Mouse (Mus musculus) CD8-positive naive resting alpha-beta T cell, adult 2 months (primary cell): ENCODE data around the gene Aipl1.

ENCODE experiments used
- DNase-seq, 2 experiments: peaks; one replicate each; pipeline ENCODE4 v3.0.0; 2022; ENCODE audit warnings: low read depth in 2 of 2, low spot score in 2 of 2

The Aipl1 gene

DNA sequence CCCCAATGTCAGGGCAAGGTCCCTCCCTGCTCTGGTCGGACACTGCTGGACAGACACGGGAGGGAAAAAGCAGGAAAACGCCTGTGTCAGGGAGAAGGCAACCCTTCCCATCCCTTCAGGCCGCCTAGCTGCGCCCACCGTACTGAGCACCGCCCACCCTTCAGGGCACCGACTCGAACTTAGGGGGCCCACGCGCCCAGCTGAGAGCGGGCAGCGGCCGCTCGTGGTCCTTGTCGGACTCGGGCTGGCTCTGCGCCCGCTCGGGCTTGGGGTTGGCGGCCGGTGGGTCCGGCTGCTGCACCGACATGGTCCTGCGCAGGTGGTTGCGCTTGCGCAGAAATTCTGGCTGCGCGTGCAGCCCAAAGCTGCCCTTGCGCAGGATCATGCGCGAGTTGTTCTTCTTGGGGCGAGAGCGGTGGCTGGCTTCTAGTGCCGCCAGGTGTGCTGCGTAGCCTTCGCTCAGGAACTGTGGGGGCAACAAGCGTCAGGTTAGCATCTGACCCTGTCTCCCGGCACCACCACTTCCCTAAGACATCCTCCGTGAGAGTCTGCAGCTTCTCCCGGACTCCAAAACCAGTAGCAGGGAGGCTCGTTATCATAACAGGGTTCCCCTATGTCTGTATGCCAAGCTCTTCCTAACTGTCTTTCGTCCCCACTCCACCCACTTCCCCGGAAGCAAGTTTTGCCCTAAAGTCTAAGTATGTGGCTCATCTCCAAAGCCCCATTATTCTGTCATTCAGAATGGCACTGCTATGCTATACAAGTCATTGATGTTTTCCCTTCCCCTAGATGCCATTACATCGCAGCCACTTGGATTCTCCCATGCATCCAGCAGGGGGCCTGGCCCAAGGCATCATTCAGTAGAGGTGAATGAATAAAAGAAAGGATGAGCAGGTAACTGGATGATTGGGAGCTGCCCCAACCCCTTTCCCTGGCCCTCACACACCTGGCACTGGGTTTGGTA is 13.9 kb upstream of the Aipl1 start:
- DNase-seq, result no peak

GRCm38 (mm10) chr11:72050168-72050894 is 13.0 kb upstream of the Aipl1 start:
- no peak for DNase-seq

GRCm38 (mm10) chr11:72049171-72049759 is 12.0 kb upstream of the Aipl1 start:
- no peak for DNase-seq

GRCm38 (mm10) chr11:72048730-72049129 is 11.4 kb upstream of the Aipl1 start:
- no peak for DNase-seq

DNA sequence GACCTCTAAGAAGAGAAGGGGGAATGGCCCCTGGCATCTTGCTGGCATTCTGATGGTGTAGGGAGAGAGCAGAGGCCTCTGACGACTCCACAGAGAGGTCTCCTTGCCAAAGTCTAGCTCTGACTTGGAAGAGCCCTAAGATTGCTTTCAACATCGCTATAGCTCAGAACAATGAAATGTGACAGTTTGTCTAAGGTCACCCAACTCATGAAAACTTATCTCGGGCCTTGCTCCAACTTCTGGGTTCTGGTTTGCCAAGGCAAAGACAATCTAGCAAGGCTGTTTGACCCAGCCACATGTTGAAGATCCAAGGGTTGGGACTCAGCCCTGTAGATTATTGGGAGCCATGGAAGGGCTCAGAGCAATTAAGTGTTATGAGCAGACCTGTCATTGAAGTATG is 6.9 kb upstream of the Aipl1 start:
- DNase-seq, result no peak

DNA sequence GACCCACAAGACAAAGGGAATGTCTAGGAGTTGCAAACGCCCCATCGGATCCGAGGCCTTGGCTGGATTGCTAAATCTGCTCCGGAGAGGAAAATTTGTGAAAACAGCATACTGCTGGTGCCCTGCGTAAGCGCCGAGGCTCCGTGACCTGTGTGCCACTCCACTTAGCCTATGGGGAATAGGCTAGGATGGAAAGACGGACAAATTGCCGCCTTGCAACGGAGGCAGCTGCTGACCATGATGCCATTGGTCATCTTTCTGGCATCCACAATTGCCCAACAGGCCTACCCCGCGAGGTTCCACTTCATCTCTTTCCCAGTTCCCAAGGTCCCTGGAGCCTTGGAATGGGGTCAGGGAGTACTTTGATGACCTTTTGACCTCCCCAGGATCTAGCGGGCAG is 5.3 kb upstream of the Aipl1 start:
- DNase-seq, result no peak

- DNase-seq, result peak; percentile 40 to 61
Measured at GRCm38 (mm10) chr11:72041768-72042607, 4.7 kb upstream of the Aipl1 start, which contains the start of gene Pimreg. Gene Pimreg, plus strand, starts transcription at chr11:72042032.

- DNase-seq, result no peak
Measured at GRCm38 (mm10) chr11:72041290-72041767, 4.0 kb upstream of the Aipl1 start.

GRCm38 (mm10) chr11:72039599-72040386 is 2.5 kb upstream of the Aipl1 start:
- no peak for DNase-seq

- DNase-seq, result peak; percentile 52 to 67
Measured at GRCm38 (mm10) chr11:72037996-72038395, 687 bp upstream of the Aipl1 start.

- DNase-seq, result no peak
Measured at GRCm38 (mm10) chr11:72032589-72032988, 4.7 kb downstream of the Aipl1 start.

DNA sequence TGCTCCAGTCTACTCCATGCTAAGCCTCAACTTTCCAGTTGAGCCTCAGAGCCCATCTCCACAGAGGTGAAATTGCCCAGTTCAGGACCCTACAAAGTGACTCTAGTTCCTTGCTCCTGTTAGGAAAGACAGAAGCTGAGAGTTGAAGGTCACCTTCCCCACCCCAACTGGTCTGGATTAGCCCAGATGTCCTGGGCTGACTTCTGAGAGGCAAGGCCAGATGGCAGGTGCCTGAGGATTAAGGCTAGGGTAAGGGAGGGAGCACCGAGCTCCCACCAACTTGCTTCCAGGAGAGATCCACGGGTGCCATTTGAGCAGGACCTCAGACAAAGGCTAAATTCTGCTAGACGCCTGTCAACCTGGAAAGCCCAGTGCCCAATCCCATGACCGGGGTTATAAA is 5.2 kb downstream of the Aipl1 start:
- DNase-seq, result no peak

DNA sequence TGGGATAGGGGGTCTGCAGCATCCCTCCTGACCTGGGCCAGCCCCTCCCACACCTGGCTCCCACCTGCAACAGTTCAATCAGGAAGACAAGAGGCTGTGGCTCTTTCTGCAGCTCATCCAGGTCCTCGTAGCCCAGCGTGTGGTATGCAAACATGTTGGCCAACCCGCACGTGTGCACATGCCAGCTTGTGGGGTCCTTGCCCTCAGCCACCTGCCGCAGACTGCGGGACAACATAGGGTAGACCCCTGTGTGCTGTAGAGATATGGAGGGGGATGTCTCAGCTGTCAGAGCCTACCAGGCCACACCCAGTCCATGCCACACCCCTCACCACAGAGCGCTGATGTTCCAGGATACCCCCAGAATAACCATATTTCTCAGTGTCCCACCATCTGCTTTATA is 6.0 kb downstream of the Aipl1 start:
- DNase-seq, result no peak

- no peak for DNase-seq
Measured at GRCm38 (mm10) chr11:72029143-72029542, 8.2 kb downstream of the Aipl1 start.

DNA sequence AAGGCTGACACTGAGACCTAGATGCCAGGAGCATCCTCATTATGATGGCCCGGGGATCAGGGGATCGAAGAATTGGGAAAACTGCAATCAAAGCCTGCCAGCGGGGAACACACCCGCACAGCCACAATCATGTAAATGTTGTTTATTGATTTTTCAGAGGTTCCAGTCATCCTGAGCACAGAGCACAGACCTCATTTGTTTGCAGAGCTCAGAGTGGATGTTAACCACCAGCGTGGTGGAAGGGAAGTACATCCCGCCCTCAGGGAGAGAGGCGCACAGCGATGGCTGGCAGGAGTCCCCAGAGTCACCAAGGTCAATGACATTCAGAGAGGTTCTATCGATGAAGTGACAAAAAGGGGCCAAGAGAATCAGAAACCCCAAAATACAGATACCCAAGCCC is 9.5 kb downstream of the Aipl1 start:
- DNase-seq, result no peak

DNA sequence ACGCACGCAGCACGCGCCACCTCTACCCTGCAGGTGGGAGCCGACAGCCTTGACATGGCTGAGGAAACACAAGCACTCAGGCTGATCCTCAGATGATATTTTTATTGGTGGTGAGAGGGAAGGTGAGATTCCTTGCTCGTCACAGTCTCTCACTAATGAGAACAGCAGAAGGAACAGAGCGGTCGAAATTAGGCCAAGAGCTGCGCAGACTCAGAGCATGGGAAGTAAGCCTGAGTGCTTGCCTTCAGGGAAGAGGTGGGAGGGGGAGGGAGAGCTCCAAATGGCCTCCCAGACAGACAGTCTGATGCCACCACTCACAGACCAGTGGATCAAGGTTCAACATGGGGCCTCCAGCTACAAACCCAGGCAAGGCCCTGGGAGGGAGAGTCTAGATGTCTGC is 10.8 kb downstream of the Aipl1 start:
- DNase-seq, result no peak

- peak in 1 of 2 experiments; percentile 3 for DNase-seq
Measured at GRCm38 (mm10) chr11:72025843-72026242, 11.5 kb downstream of the Aipl1 start.

GRCm38 (mm10) chr11:72024193-72024781 is 13.0 kb downstream of the Aipl1 start:
- peak; percentile 20 to 37 for DNase-seq

DNA sequence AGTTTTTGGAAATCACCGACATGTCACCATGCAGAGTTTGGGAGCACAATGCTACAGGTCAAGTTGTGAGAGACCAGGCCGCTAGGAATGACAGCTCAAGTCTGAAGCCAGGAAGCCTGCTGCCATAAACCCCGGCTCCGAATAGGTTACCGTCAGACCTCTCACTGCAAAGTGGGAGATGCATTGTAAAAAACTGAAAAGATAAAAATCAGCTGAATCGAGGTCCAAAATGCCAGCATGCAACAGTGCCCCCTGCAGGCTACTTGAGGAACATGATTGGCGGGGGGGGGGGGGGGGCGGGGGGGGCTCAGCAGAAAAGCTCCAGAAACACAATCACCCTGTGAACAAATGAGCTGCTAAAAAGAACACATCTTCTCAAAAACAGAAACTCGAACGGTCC is 13.7 kb downstream of the Aipl1 start:
- no peak for DNase-seq

GRCm38 (mm10) chr11:72022827-72023226 is 14.5 kb downstream of the Aipl1 start:
- no peak for DNase-seq
